Mouse (Mus musculus) urinary bladder, postnatal 25 days (tissue): ENCODE data around the gene Gm21987.

Experiments
- DNase-seq: peaks from one replicate; pipeline ENCODE4 v3.0.0; 2022; ENCODE audit warnings: low spot score

The Gm21987 gene

DNA sequence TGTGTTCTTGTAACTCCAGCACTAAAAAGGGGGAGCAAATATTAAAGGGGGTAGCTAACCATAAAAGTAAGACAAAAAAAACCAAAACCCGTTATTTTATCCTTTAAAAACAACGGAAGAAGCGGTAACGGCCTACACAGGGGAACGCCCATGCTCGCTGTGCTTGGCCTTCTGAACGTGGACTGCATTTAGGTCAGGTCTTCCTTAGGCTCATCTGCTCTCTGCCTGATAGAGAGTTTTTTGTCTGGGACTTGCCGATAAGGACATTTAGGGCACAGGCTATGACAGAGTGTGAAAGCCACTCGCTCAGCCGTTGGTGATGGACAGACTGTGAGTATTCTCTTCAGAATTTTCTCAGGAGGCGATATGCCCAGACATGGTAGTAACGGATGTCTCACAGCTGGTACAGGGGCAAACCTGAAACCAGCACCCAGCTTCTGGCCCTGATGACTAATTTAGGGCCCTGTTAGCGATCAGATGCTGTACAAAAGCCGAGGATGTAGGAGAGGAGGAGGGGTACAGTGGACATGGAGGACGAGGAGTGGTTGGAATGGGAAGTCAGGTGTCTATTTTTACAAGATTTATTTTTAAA, 25.0 kb downstream of the Gm21987 start:
- DNase-seq = no peak

DNA sequence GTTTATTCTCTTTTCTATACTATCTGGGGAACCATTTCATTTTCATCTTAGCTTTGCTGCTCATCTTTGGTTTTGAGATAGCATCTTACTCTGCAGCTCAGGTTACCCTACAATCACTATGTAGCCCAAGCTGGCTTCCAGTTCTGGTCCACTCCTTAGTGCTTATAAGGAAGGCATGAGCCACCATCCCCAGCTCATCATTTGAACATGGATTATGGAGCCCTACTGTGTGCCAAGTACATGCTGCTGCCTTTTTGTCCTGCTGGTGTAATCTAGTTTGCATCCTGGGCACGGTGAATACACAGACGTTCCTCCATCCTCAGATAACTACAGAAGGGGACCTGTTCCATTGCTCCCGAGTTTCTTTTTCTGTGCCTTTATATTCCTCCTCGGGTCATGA, 26.0 kb downstream of the Gm21987 start:
- DNase-seq = no peak

DNA sequence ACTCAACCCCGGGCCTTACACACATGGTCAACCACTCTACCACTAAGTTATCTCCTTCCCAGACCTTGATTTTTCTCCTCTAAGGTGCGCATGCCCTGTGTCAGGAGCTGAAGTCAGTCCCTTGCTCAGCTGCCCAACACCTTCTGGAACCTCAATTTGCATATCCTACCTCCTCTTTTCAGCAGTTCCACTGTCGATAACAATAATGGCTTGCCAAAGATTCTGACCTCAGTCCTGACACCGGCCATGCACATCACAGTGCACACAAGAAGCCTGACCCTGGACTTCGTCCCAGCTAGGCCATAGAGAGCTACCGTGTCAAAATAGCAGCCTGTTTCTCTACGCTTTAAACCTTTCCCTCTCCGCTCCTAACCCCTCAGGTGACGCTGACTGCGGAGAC, 26.6 kb downstream of the Gm21987 start:
- DNase-seq = no peak

DNA sequence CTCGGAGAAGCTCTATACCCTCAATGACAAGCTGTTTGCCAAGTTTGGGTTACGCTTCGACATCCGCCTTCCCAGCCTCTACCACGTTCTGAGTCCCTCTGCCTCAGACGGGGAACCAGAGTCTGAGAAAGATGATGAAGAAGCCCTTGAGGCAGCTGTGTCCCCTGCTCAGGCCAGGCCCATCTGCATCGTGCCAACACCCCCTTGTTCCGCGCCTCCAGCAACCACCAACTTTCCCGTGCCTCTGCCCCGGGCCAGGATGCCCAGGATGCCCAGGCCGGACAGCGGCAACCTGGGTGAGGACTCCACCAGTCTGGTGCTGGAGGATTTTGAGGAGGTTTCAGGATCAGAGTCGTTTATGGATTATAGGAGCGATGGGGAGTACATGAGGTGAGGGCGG, 27.1 kb downstream of the Gm21987 start:
- DNase-seq = no peak

DNA sequence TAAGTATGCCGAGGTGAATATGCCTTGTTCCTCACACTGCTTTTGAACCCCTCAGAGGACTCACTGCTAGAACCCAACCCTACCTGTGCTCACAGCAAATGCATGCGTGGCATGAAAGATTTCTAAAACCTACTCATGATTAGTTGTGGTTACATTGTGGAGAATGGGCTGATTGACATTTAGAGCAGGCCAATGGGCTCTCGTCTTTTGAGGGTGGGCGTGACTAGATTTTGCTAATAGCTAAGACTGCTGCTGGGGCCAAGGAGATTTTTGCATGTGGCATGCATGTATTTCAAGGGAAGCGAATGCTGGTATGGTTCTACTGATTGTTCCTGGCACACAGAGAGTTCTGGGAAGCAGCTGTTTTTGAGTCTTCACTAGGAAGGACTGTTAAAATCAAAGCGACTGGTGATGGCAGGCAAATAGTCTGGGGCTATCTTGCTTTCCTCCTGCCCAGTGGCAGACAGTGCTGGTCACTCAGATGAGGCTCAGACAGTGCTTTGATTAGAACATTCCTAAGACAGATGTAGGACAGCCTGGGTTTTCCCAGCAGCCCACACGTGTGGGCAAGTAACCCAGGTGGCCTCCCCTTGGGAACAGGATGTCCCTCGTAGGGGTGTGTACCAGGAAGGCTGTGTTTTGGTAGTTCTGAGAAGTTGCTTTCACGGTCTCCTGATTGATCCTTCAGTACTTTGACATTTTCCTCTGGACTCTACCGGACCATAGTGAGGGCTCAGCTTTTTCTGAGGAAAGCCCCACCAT, 27.7 kb downstream of the Gm21987 start:
- no peak for DNase-seq

DNA sequence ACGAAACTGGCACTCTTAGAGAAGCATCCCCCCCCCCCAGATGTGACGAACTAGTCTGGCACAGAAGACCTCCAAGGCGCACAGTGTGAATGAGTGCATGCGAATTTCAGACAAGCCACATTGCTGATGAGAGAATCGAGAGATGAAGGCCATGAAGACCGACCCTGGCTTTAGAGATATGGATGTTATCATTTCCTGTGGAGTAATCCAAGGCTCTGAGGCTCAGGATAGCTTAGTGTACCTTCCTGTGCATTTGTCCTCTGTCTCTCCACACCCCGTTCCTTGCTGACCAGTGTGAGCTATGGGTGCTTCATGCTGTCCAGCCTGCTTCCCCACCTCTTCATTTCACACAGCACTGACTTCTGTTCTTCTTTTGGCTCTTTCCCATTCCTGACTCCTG, 28.3 kb downstream of the Gm21987 start:
- no peak for DNase-seq

DNA sequence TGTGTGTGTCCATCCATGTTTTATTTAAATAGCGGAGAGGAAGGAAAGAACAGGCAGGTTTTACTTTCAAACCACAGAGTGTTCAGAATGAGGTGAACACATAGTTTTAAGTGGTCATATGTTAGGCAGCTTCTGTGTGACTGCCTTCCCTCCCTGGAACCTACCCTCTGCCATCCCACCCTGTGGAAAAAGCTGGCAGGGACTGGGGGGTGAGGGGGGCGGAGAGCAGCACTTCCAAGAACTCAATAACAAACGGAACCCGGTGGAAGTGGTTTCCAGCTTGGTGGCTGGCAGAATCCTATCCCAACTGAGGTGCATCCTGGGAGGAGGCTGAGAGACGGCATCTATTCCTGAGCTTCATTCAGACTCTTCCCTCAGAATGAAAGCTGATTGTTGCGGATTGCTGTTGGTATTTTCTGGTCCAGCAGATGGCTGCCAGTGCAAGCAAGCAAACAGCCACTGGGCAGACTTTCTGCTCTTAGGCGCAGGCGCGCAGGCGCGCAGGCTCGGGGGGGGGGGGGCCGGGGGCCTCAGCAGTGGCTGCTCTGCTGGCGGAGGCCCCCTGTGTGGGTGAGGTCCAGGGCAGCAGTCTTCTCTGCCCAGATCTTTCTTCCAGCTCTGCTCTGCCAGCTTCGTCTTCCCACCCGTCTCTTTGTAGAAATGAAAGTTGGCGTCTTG, 29.5 kb downstream of the Gm21987 start:
- DNase-seq = no peak

DNA sequence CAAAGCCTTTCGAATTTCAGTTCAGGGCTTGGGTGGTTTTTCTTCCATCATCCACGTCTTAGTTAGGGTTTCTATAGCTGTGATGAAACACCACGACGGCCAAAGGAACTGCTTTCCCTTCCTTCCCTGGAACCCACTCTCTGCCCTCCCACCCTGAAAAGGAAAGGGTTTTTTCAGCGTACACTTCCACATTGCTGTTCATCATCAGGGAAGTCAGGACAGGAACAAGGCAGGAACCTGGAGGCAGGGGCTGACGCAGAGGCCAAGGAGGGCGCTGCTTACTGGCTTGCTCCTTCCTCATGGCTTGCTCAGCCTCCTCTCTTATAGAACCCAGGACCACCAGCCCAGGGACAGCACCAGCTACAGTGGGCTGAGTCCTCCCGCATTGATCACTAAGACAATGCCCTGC, 30.0 kb downstream of the Gm21987 start:
- DNase-seq = no peak

DNA sequence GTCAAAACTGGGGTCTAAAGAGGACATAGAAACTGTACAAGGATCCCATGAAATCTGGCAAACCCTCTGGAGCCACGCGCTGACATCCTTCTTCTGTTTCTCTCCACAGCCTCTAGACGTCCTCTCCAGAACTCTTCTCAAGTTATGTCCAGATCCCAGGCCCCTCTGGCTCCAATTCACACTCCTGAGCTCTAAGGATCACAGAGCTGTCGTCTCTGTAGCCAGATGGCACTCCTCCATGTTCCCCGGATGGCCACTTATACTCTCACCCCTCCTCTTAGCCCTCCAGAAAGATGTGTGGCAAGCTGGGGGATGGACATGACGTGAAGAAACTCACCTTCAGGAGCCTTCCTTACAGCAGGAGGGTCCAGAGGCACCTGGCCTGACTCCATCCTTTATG, 30.7 kb downstream of the Gm21987 start:
- DNase-seq = no peak

DNA sequence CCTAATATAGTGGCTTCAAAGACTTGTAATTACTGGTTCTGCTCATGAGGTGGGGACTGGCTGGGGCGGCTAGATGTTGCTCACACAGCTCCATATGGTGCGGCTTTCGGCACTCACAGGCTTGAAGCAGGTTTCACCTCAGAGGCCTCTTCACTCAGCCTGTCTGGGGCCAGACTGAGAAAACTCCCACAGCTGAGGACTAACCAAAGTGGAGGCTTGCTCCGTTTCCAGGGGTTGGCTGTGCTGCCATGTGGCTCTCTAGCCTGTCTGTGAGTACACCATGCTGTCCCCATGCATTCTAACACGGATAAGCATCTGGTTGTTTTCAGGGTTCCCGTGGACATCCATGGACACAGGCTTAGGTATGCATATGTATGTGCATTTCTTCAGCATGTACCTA, 31.8 kb downstream of the Gm21987 start:
- DNase-seq = no peak

DNA sequence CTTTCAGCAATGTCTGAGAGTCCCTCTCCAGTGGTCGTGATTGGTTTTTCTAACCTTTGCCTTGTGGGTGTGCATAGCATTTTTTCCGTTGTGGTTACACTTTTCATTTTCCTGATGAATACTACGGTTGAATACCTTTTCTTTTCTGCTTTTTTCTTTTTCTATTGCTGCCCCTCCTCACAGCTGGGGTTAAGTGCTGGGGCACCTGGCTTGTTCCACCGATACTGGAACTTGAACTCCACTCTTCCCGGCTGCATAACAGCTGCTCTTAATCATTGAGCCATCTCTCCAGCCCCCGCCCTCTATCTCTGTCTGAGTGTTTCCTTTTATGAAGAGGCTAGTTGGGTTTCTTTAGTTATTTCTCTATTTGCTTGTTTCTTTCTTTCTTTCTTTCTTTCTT, 32.2 kb downstream of the Gm21987 start:
- DNase-seq = no peak

DNA sequence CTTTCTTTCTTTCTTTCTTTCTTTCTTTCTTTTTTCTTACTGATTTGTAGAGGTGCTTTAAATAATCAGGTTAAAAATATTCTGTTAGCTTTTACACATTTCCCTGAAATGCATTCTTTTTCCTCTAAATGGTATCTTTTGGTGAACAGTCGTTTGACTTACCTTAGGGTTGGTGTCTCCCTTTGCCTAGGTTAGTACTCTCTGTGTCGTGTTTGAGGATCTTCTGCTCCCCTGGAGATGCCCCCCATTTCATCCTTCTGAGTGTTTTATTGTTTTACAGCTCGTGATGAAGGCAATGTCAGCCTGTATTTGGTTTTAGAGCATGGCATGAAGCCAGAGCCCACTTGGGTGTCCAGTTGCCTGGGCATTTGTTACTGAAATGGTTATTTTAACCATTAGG, 32.7 kb downstream of the Gm21987 start:
- DNase-seq = no peak

DNA sequence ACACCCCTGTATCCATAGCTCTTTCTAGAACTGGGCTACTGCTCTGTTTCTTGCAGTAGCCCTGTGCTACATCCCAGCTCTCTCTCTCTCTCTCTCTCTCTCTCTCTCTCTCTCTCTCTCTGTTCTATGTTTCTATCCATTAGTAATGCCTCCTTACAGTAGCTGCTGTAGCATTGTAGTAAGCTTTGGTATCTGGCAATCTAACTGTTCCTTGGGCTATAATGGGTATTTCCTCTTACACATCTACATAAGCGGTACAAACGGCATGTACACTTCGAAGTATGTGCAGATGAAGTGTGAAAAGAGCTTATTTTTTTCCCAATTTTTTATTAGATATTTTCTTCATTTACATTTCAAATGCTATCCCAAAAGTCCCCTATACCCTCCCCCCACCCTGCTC, 33.1 kb downstream of the Gm21987 start:
- DNase-seq = no peak

DNA sequence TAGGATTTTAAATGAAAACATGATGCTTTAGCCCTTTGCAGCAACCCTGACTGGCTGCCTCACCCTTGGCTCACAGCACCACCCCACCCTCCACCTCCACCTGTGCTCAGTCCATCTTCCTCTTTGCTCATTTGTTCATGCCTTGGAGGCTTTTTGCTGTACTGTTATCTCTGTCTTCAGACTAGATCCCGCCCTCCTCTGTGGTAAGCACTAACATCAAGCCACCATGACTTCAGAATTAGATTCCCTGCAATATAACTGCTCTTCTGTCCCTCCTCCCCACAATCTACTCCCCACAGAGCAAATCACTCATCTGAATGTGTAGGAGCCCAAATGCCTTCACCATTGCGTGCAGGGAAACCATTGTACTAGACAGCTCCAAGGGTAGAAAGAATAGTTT, 36.8 kb downstream of the Gm21987 start:
- no peak for DNase-seq

DNA sequence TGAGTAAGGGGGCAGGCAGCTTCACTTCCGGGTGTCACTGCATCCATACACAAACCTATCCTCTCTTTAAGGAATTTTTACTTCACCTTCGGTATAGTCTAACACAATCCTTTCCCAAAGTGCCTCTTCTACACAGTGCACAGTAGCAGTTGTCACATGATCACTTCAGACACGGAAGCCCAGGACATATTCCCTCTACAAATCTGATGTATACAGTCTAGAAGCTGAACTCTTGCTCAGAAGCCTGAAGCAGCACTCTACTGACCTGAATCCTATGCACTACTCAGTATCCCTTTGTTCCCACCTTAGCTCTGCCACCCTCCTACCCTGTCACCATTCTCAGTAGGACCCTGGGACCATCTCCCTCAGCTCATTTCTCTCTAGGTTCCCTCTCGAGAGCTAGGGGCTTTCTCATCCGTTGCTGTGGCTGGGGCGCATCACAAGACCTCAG, 38.4 kb downstream of the Gm21987 start:
- no peak for DNase-seq

DNA sequence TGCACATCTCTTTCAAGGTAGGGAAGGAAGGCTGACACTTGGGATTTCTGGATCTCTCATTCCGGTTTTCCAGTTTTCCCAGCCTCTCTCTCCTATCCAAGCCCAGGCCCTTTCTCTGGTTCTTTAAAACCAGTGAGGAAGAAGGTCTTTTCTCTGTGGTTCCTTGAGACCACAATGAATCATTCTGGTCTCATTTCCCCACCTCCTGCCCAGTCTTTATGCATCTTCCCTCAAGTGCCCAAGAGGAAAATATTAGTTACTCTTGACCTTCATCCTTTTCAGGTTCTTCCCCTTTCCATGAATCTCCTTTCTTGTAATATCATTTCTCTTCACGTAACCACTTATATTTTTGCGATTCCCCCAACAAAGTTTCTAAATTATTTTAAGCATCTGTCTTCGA, 38.9 kb downstream of the Gm21987 start:
- no peak for DNase-seq

DNA sequence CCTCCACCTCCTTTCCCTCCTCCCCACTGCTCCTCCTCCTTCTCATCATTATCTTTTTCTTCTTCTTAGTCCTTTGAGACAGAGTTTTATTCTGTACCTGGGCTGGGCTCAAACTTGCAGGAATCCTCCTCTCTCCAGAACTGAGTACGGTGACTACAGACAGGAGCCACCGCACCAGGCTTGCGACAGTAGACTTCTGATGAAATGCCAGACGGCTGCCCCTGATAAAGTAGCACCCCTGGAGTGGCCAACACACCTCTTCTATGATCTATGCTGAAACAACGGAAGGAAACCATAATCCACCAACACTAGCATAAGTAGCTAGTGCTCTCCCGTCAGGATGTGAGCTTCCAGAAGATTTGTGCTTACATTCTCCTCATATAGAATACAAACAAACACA, 40.5 kb downstream of the Gm21987 start:
- no peak for DNase-seq

DNA sequence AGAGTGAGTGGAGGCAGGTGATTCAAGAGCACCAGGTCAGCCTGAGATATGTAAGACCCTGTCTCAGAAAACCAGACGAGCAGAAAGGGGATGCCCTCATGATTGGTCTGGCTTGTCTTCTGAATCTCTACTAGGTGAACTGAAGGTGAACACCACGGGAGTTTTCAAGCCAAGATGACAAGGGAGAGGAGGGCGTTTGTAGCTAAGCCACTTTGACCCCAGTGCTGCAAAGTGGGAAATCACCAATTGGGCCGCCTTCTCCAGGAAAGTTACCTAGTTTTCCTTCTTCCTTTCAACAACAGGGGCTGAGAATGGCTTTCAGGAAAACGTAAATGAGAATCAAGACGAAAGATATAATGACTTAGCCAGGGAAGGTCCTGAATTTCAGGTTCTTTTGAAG, 41.9 kb downstream of the Gm21987 start:
- no peak for DNase-seq

DNA sequence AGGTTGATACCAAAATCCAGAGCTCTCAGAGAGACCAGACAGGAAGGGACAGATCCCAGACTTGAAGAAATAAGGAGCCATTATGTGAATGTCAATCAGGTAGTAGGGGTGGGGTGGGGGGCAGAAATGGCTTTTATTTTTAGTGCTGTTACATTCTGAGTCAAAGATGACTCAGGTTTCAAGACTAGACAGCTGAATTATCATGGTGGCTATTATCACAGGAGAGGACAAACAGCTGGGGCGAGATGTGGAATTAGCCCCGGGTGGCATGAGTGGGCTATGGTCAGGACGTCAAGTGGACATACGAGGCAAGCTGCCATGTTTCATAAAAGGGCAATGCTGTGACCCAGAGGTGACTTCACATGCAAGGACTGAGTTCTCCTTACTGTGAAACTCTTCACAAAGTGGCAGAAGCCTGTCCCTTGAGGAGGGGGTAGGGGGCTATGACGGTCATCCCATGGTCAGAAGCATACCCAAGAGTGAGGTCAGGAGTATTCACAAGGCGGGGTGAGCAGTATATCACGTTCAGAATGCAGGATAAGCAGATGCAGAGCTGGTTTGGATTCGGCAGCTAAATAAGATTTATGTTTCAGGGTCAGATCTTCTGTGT, 42.5 kb downstream of the Gm21987 start:
- no peak for DNase-seq

DNA sequence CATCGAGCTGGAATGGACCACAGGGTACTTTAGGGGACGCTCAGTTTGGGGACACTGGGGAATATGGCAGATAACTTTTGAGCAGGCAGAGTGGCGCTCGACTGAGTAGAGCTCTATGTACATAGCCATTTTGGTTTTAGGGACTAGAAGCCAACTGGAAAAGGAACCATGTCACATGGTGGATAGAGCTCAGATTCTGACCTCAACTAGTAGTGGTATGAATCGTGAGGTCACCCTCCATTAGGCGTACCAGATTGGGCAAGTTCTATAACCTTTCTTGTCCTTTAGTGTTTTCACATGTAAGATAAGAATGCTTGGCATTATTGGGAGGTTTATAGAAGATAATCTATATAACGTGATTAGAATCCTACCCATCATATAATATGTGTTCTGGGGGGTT, 43.5 kb downstream of the Gm21987 start:
- DNase-seq = no peak

DNA sequence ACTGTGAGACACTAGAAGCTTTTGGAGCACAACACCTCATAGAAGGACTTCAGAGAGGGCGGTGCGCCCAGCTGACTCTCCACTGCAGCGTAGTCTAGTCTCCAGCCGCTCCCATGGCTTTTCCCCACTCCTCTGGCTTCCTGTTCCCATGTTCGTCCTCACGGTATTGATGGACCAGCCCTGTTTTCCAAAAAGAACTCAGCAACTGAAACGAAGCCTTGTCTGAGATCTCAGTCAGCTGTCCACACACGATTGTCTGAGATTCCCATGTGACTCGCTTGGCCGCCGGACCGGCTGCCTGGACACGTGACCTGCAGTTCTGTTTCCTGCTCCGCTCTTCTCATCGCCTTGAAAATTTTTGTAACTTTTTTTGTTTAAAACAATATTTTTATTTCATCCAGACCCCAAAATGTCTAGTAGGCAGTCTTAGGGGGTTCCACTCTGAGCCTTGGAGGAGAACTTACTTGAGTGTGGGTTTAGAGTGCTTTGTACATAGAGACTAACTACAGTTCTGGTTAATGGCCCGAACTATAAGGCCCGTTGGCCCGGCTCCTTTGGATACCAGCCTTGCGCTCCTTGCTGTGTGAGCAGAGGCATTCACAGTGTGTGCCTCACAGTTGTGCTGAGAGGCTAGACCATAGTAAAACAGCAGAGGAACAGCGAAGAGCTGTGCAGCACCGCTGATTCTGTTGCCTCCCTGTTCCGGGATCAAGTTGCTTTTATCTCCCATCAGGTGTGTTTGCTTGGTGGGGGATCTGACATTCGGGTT, 45.5 kb downstream of the Gm21987 start:
- DNase-seq = no peak

DNA sequence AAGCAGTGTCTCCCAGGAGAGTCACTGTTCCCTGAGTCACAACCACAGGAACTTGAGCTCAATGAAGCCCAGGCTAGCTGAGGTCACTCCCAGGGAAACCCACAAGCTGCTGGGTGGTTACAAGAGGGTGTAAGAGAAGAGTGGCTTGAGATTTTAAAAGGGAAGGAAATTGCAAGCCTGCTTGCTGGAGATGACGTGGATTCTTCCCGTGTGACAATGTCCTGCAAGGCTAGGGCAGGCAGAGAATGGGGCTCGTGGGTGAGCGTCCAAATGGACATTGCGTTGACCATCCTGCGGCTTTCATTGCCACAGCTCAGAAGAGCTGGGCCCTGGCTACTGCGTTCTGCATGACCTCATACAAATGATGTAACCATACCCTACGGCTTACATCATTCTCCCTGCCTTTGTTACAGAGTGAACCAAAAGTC, 47.4 kb downstream of the Gm21987 start:
- no peak for DNase-seq
